Mouse (Mus musculus) stomach, postnatal 0 days (tissue): ENCODE measurements around the gene Ltb.

ENCODE experiments used
- CTCF ChIP-seq: IDR thresholded peaks from 2 replicates; pipeline ENCODE4 v1.5.1; 2016; ENCODE audit warnings: antibody characterized with exemption, low read depth, mild to moderate bottlenecking, moderate library complexity
- EP300 ChIP-seq: optimal IDR thresholded peaks from 2 replicates; pipeline ENCODE3; 2016; ENCODE audit warnings: antibody characterized with exemption

DNA sequence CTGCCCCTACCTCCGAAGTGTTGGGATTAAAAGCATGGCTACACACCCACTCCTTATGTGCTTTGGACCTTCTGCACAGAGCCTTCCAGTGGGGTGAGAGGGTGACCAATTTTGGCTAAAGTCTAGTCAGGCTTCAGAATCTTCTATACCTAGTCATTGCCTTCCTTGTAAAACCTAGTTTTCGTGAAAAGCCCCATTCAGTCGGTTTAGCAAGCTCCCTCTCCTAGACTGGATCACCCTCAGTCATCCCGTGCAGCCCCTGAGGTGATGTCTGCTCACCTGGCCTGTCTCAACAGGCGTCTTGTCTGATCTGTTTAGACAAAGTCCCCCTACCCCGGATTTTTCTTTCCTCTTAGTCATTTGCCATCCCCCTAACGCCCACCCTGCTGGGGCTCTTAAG lies 3.8 kb downstream of the Ltb start:
- no peak for TF ChIP-seq CTCF
- TF ChIP-seq EP300, result no peak
